Mouse (Mus musculus) embryo, embryonic 11 days (tissue): ENCODE measurements around the gene Syt16.

Experiments
- DNase-seq: peaks from one replicate; pipeline ENCODE4 v3.0.0-alpha.2; 2015

The Syt16 gene

GRCm38 (mm10) chr12:73997297-73998127, at the start of gene Syt16:
Gene Syt16 (plus strand): TSS chr12:73997661.
- peak; percentile 52 for DNase-seq

- no peak for DNase-seq
Observed at GRCm38 (mm10) chr12:73948415-73948814, 49.0 kb upstream of the Syt16 start.

- peak; percentile 76 for DNase-seq
Observed at GRCm38 (mm10) chr12:73949318-73950058, 48.0 kb upstream of the Syt16 start.

- DNase-seq: peak; percentile 77
Observed at GRCm38 (mm10) chr12:73952879-73953278, 44.6 kb upstream of the Syt16 start.

GRCm38 (mm10) chr12:73953420-73954186, 43.9 kb upstream of the Syt16 start:
- peak; percentile 18 for DNase-seq

- DNase-seq: no peak
Observed at GRCm38 (mm10) chr12:73954785-73955184, 42.7 kb upstream of the Syt16 start.

- DNase-seq: no peak
Observed at GRCm38 (mm10) chr12:73957676-73958075, 39.8 kb upstream of the Syt16 start.

GRCm38 (mm10) chr12:73958830-73959229, 38.6 kb upstream of the Syt16 start:
- no peak for DNase-seq

GRCm38 (mm10) chr12:73964291-73965281, 32.9 kb upstream of the Syt16 start, which contains the start of gene Snapc1:
Gene Snapc1 (plus strand): TSS chr12:73964481.
- peak; percentile 99 for DNase-seq

- no peak for DNase-seq
Observed at GRCm38 (mm10) chr12:73969142-73969541, 28.3 kb upstream of the Syt16 start.

- DNase-seq: no peak
Observed at GRCm38 (mm10) chr12:73974584-73974983, 22.9 kb upstream of the Syt16 start.

GRCm38 (mm10) chr12:73978144-73978543, 19.3 kb upstream of the Syt16 start:
- no peak for DNase-seq

GRCm38 (mm10) chr12:73979667-73980066, 17.8 kb upstream of the Syt16 start:
- no peak for DNase-seq

- no peak for DNase-seq
Observed at GRCm38 (mm10) chr12:73982533-73982932, 14.9 kb upstream of the Syt16 start.

GRCm38 (mm10) chr12:73986299-73986698, 11.2 kb upstream of the Syt16 start:
- no peak for DNase-seq

- no peak for DNase-seq
Observed at GRCm38 (mm10) chr12:73988393-73989008, 9.0 kb upstream of the Syt16 start.

GRCm38 (mm10) chr12:73989594-73989993, 7.9 kb upstream of the Syt16 start:
- peak; percentile 21 for DNase-seq

- peak; percentile 11 for DNase-seq
Observed at GRCm38 (mm10) chr12:73996906-73997296, 560 bp upstream of the Syt16 start.

GRCm38 (mm10) chr12:73998128-73998456, 631 bp downstream of the Syt16 start:
- DNase-seq: peak; percentile 12

GRCm38 (mm10) chr12:74002449-74002848, 5.0 kb downstream of the Syt16 start:
- no peak for DNase-seq

- peak; percentile 75 for DNase-seq
Observed at GRCm38 (mm10) chr12:74009448-74009911, 12.0 kb downstream of the Syt16 start.
